Mouse (Mus musculus): ENCODE results near the gene Zfp668. TPM values are rescaled to one million over a fixed set of nuclear protein-coding genes. Genes with fewer than 3 reads are reported as not detected.
A peak's percentile ranks its signal among the peaks of the same experiment; 100 is the strongest.
"Not testable (repeated sequence)": the region's sequence is repeated elsewhere in the genome, so short reads cannot be mapped to it uniquely, and the experiment has no call there.

Gene Zfp668
- total RNA-seq, 2 experiments from 2014 or later = 23.3 to 24.1 TPM

DNA sequence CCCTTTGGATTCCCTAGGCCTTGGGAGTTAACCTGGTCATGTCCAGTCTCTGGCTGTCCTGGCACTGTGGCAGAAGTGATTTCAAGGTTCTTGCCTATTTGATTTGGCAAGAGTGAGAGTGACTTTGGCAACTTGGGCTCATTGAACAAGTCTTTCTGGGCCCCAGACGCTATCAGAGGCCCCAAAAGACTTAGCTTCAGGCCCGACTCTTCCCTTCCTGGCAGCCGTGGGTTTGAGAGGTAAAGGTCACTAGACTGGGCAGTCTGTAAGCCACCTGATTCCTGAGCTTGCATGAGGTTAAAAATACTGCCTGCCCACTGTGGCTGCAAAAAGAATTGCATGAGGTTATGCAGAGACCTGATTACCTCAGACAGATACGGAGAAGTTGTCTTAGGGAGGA is 32.0 kb upstream of the Zfp668 start:
- intact Hi-C loops (cut with DNase I) = no loop called here
- TF ChIP-seq CTCF (IDR thresholded peaks at IDR 0.05) = no peak
- no peak overlapping the region for H3K4me3 ChIP-seq
- no peak overlapping the region for H3K27ac ChIP-seq
- no peak for DNase-seq (ENCODE audit: extremely low spot score in 1 of 2, low spot score in 2 of 2)

DNA sequence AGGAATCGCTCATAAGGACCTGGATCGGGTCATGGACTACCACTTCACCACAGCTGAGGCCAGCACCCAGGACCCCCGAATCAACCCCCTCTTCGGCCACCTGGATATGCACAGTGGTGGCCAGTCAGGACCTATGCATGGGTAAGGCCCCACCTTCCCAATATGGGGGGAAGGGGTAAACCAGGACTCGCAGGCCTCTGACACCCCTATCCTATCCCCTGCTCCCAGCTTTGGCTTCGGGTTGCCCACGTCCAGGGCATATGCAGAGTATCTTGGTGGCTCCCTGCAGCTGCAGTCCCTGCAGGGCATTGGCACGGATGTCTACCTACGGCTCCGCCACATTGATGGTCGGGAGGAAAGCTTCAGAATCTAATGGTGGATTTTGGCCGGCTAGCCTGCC is 31.3 kb upstream of the Zfp668 start:
- no peak for TF ChIP-seq CTCF (IDR thresholded peaks at IDR 0.05)

DNA sequence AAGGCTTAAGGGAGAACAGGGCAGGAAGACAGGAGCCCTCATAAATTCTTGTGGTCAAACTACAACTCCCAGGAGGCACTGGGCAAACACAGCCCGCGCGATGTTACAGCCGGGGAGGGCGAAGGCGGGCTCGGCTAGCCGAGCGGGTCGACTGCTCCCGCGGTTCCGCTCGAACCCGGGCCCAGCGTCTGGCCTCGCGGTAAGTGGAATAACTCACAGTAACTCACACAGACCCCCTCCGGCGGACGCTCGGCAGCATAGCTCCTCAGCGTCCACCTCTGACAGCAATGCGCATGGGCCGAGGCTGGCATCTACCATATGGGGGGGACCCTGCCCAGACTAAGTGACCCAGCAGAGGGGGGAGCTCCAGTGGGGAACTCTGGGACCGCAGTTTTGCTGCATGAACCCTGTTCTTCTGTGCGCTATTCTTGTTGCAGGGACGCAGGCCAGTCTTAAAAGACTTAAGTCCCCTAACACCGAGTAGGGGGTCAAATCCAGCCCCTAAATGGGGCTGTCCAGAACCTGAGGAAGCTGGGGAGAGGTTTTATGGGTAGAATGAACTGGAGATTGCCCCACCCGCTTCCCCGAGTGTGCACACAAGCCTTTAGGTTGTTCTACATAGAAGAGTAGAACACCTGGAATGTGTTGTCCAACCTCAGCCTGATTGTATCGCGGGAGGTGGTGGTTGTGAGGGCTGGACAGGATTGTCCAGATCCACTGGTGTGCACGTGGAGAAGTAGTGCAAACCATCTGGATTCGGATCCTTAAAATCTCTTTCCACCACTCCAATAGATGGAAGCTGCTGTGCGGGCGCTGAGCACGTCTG is 27.6 kb upstream of the Zfp668 start, which contains the start of gene Bckdk:
Bckdk (plus strand) TSS at position 112 of the 826 bp plus-strand sequence.
- intact Hi-C loops (cut with DNase I) = no loop called here
- peak; percentile 70 to 78 for DNase-seq (ENCODE audit: extremely low spot score in 1 of 2, low spot score in 2 of 2)
- H3K4me3 ChIP-seq = peak within 1 kb of the TSS; percentile 95
- peak within 1 kb of the TSS; percentile 96 for H3K27ac ChIP-seq
- peak; percentile 8; the same call in 1 of the 2 replicates for TF ChIP-seq CTCF (IDR thresholded peaks at IDR 0.05)

More for the DNA sequence above, 31.3 kb upstream of the Zfp668 start:
- no peak for DNase-seq (ENCODE audit: extremely low spot score in 1 of 2, low spot score in 2 of 2)
- Histone ChIP-seq H3K27ac (no peak overlapping the region), H3K4me3 (no peak overlapping the region)
- intact Hi-C loops (cut with DNase I) = no loop called here

DNA sequence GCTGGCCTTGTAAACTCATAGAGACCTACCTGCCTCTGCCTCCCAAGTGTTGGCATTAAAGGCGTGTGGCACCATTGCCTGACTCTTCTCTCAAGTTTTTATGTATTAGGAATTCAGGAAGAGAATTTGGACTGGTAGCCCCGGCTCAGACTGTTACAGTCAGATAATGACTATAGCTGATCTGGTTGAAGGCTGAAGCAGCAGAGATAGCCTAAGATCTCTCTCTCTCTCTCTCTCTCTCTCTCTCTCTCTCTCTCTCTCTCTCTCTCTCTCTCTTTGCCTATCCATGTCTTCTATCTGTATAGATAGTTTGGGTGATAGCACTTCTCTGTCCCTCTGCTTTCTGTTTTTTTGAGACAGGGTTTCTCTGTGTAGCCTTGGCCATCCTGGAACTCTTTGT is 25.1 kb upstream of the Zfp668 start:
- DNase-seq (ENCODE audit: extremely low spot score in 1 of 2, low spot score in 2 of 2) = no peak
- Histone ChIP-seq H3K4me3 (no peak overlapping the region), H3K27ac (no peak overlapping the region)
- intact Hi-C loops (cut with DNase I) = no loop called here
- no peak for TF ChIP-seq CTCF (IDR thresholded peaks at IDR 0.05)

DNA sequence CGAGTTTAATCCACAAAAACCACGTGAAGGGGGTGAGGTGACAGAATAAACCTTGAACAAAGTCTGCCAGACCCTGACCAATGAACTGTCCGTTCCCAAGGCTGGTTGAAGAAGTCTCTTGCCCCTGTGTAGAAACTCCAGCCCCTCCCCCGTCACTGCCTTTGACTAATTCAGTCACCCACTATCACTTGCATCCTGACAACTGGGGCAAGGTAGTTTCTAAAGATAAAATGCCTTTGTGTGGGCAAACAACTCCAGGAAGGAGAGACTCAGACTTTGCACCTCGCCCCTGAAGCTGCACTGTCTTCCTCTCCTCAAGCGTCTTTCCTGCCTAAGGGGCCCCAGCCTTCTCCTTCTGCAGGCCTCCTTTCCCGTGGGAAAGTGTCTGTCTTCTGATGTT is 23.4 kb upstream of the Zfp668 start:
- Histone ChIP-seq H3K27ac (no peak overlapping the region), H3K4me3 (no peak overlapping the region)
- intact Hi-C loops (cut with DNase I) = no loop called here
- no peak for TF ChIP-seq CTCF (IDR thresholded peaks at IDR 0.05)
- no peak for DNase-seq (ENCODE audit: extremely low spot score in 1 of 2, low spot score in 2 of 2)

DNA sequence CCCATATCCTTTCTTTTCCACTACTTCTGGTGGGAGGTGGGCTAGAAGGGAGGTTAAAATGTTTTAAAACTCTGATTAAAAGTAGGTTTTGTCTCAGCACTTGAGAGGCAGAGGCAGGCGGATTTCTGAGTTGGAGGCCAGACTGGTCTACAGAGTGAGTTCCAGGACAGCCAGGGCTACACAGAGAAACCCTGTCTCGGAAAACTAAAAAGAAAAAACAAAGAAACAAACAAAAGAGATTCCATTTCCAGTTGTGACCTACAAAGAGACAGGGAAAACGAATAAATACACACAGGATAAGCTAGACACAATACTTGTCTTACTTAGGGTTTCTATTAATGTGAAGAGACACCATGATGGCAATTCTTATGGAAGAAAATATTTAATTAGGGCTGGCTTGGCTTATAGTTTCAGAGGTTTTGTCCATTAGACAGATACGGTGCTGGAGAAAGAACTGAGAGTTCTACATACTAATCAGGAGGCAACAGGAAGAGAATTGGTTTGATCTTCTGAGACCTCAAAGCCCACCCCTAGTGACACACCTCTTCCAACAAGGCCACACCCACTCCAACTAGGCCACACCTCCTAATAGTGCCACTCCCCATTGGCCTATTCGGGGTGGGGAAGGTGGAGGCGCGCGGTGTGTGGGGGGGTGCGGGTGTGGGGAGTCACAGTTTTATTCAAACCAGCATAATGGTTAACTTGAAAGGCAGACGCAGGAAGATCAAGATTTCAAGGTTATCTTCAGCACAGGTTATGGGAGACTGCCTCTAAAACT is 21.7 kb upstream of the Zfp668 start:
- TF ChIP-seq CTCF (IDR thresholded peaks at IDR 0.05) = no peak
- DNase-seq (ENCODE audit: extremely low spot score in 1 of 2, low spot score in 2 of 2) = no peak
- Histone ChIP-seq H3K4me3 (no peak overlapping the region), H3K27ac (no peak overlapping the region)
- intact Hi-C loops (cut with DNase I) = no loop called here

DNA sequence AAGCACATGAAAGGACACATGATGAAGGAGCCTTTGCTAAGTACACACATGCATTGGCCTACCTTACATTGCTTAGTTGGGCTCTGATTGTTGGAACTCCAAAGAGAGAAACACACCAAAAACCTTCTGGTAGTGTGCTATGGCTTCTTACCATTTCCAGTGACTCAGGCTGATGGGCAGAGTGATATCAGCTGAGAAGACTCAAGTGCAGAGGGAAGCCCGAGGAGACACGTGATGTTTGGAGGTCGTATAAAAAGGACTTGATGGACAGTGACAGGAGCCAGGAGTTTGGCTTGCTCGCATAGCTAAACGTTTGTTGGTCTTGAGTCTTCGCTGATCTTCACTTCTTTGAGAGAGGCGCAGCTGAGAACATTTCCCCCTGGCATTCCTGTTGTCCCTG is 20.9 kb upstream of the Zfp668 start:
- no peak for TF ChIP-seq CTCF (IDR thresholded peaks at IDR 0.05)
- Histone ChIP-seq H3K4me3 (no peak overlapping the region), H3K27ac (no peak overlapping the region)
- no peak for DNase-seq (ENCODE audit: extremely low spot score in 1 of 2, low spot score in 2 of 2)
- intact Hi-C loops (cut with DNase I) = no loop called here

DNA sequence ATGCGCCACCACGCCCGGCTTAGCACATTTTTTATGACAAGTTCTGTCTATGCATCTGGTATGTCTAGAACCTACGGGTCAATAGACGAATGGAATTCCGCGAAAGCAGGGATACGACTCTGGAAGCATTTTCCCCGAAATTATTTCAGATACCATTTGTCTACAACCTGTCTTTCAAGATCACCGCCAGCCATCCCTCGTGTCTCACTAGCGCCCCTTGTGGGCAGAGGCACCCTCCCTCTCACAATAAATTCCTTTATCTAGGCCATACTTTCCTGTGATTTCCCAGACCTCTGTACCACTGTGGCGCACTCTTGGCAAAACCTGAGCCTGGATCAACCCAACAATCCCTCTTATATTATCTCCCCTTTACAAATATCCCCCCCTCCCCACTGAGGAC is 19.8 kb upstream of the Zfp668 start:
- TF ChIP-seq CTCF (IDR thresholded peaks at IDR 0.05) = peak; percentile 76
- Histone ChIP-seq H3K27ac (no peak overlapping the region), H3K4me3 (no peak overlapping the region)
- DNase-seq (ENCODE audit: extremely low spot score in 1 of 2, low spot score in 2 of 2) = peak in 1 of 2 experiments; percentile 51
- intact Hi-C loops (cut with DNase I) = no loop called here

DNA sequence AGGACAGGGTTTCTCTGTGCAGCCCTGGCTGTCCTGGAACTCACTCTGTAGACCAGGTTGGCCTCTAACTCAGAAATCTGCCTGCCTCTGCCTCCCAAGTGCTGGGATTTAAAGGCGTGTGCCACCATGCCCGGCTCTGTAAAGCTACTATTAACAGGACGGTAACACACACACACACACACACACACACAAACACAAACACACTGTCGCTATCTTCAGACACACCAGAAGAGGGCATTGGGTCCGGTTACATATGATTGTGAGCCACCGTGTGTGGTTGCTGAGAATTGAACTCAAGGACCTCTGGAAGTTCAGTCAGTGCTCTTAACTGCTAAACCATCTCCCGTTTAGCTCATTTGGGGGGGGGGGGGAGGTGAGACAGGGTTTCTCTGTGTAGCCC is 19.3 kb upstream of the Zfp668 start:
- intact Hi-C loops (cut with DNase I); DNase-seq (ENCODE audit: extremely low spot score in 1 of 2, low spot score in 2 of 2): not testable (repeated sequence)
- peak overlapping the region; percentile 47; the same call in 1 of the 2 replicates for H3K27ac ChIP-seq
- H3K4me3 ChIP-seq = peak overlapping the region; percentile 68

DNA sequence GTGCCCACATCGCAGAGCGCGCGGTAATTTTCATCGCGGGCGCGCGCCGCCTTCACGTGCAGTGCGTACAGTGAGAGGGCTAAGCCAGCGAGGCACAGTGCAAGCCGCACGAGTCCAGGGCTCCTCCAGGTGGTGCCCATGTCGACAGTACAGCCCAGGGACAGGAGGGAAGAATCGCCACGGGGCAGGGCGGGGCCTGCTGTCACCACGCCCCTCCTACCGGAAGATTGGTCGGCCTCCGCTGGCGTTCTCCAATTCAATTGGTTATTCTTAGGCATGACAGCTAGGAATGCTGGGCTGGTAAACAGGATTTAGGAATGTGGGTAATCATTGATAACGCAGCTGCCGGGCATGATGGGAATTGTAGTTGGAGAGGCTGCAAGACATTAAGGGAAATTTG is 18.8 kb upstream of the Zfp668 start, which contains the start of the genes Gm21974 and Vkorc1:
Gm21974 (minus strand) TSS at position 13 of the 400 bp plus-strand sequence.
Vkorc1 (minus strand) TSS at position 176 of the 400 bp plus-strand sequence.
- H3K4me3 ChIP-seq = peak within 1 kb of the TSS; percentile 68
- peak; percentile 89 to 93 for DNase-seq (ENCODE audit: extremely low spot score in 1 of 2, low spot score in 2 of 2)
- H3K27ac ChIP-seq = peak within 1 kb of the TSS; percentile 78
- peak; percentile 15 for TF ChIP-seq CTCF (IDR thresholded peaks at IDR 0.05)
- intact Hi-C loops (cut with DNase I) = no loop called here

DNA sequence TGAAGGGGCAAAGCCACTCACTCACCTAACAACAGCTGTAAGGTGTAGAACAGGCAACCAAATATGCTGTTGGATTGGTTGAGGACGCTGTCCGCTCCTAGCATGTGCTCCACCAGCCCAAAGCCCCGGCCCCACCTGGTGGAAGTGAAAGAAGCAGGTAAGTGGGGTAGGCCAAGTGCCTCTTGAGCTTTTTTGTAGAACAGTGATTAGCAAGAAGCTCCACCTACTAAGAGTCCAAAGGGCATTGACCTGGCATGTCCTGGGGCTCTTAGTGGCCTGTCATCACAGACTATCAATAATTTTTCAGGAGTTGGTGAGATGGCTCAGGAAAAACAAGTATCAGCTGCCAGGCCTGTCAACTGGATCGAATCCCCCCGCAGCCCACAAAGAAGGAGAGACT is 17.9 kb upstream of the Zfp668 start:
- intact Hi-C loops (cut with DNase I) = no loop called here
- DNase-seq (ENCODE audit: extremely low spot score in 1 of 2, low spot score in 2 of 2) = no peak
- Histone ChIP-seq H3K27ac (no peak overlapping the region), H3K4me3 (peak overlapping the region; percentile 68; the same call in 1 of the 2 replicates)
- no peak for TF ChIP-seq CTCF (IDR thresholded peaks at IDR 0.05)

DNA sequence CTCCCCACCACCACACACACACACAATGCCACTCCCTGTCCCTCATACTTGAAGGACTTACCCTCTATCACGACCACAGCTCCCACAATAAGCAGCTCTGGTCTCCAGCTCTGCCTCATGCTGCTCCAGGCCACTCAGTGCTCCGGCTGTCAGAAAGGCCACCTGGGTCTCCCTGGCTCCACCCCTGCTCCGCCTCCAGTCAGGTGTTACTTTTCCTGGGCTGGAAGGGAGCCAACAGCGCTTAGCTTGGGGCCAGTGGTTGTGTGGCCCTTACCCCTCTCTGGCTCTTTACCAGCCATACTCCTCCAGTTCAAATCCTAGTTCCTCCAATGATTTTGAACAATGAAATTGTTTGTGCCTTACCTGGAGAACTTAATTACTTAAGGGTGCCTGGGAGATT is 14.2 kb upstream of the Zfp668 start, which contains the start of gene Prss53:
Prss53 (minus strand) TSS at position 173 of the 400 bp plus-strand sequence.
- no peak within 1 kb of the TSS for H3K27ac ChIP-seq
- intact Hi-C loops (cut with DNase I) = no loop called here

More for the DNA sequence above, 14.2 kb upstream of the Zfp668 start, which contains the start of gene Prss53:
- no peak within 1 kb of the TSS for H3K4me3 ChIP-seq
- no peak for TF ChIP-seq CTCF (IDR thresholded peaks at IDR 0.05)
- DNase-seq (ENCODE audit: extremely low spot score in 1 of 2, low spot score in 2 of 2) = no peak
